Mouse (Mus musculus): ENCODE data around the gene Cdrt4. TPM values are rescaled to one million over a fixed set of nuclear protein-coding genes. Genes with fewer than 3 reads are reported as not detected.

The Cdrt4 gene
- polyA plus RNA-seq, 1 experiment, result not detected

- 75% methylated on average over 2 of the region's 2 CpGs for WGBS
- Histone ChIP-seq H3K4me1 (replicated peaks; ENCODE audit: control insufficient read depth, insufficient read depth, low read length) (no peaks in the 10 kb centered on the region), H3K4me3 (ENCODE audit: control insufficient read depth, insufficient read depth, low read length) (no peak overlapping the region), H3K36me3 (ENCODE audit: control insufficient read depth, insufficient read depth, low read length) (no peaks in the 10 kb centered on the region), H3K27me3 (ENCODE audit: control insufficient read depth, insufficient read depth, low read length) (no peaks in the 10 kb centered on the region), H3K27ac (ENCODE audit: control insufficient read depth, insufficient read depth, low read length) (no peak overlapping the region)
- TF ChIP-seq CTCF (IDR thresholded peaks at IDR 0.05; ENCODE audit: borderline replicate concordance, control insufficient read depth, extremely low read depth, insufficient read depth, low read length, poor library complexity), result no peak
- no peak for TF ChIP-seq POLR2A (IDR thresholded peaks at IDR 0.05; ENCODE audit: control insufficient read depth, extremely low read depth, insufficient read depth, low read length, poor library complexity)
- no peak for DNase-seq
Observed at GRCm38 (mm10) chr11:63024136-63024535, 73.1 kb downstream of the Cdrt4 start.

GRCm38 (mm10) chr11:63025476-63025875 is 74.5 kb downstream of the Cdrt4 start:
- DNase-seq, result no peak
- H3K4me1 ChIP-seq (replicated peaks; ENCODE audit: control insufficient read depth, insufficient read depth, low read length), result no peaks in the 10 kb centered on the region
- no peak overlapping the region for H3K4me3 ChIP-seq (ENCODE audit: control insufficient read depth, insufficient read depth, low read length)
- no peaks in the 10 kb centered on the region for H3K27me3 ChIP-seq (ENCODE audit: control insufficient read depth, insufficient read depth, low read length)
- TF ChIP-seq CTCF (IDR thresholded peaks at IDR 0.05; ENCODE audit: borderline replicate concordance, control insufficient read depth, extremely low read depth, insufficient read depth, low read length, poor library complexity) (no peak), POLR2A (IDR thresholded peaks at IDR 0.05; ENCODE audit: control insufficient read depth, extremely low read depth, insufficient read depth, low read length, poor library complexity) (no peak)
- no peak overlapping the region for H3K27ac ChIP-seq (ENCODE audit: control insufficient read depth, insufficient read depth, low read length)
- no peaks in the 10 kb centered on the region for H3K36me3 ChIP-seq (ENCODE audit: control insufficient read depth, insufficient read depth, low read length)
- WGBS, result 93% methylated on average over 6 of the region's 6 CpGs

- WGBS, result 46% methylated on average over 9 of the region's 9 CpGs
- Histone ChIP-seq H3K4me1 (replicated peaks; ENCODE audit: control insufficient read depth, insufficient read depth, low read length) (no peaks in the 10 kb centered on the region), H3K27ac (ENCODE audit: control insufficient read depth, insufficient read depth, low read length) (no peak overlapping the region), H3K4me3 (ENCODE audit: control insufficient read depth, insufficient read depth, low read length) (no peak overlapping the region), H3K36me3 (ENCODE audit: control insufficient read depth, insufficient read depth, low read length) (no peaks in the 10 kb centered on the region), H3K27me3 (ENCODE audit: control insufficient read depth, insufficient read depth, low read length) (no peaks in the 10 kb centered on the region)
- DNase-seq, result no peak
- TF ChIP-seq CTCF (IDR thresholded peaks at IDR 0.05; ENCODE audit: borderline replicate concordance, control insufficient read depth, extremely low read depth, insufficient read depth, low read length, poor library complexity) (no peak), POLR2A (IDR thresholded peaks at IDR 0.05; ENCODE audit: control insufficient read depth, extremely low read depth, insufficient read depth, low read length, poor library complexity) (no peak)
Observed at GRCm38 (mm10) chr11:63026651-63027141, 75.7 kb downstream of the Cdrt4 start.

GRCm38 (mm10) chr11:63028131-63028530 is 77.1 kb downstream of the Cdrt4 start:
- no peaks in the 10 kb centered on the region for H3K36me3 ChIP-seq (ENCODE audit: control insufficient read depth, insufficient read depth, low read length)
- no peaks in the 10 kb centered on the region for H3K4me1 ChIP-seq (replicated peaks; ENCODE audit: control insufficient read depth, insufficient read depth, low read length)
- TF ChIP-seq CTCF (IDR thresholded peaks at IDR 0.05; ENCODE audit: borderline replicate concordance, control insufficient read depth, extremely low read depth, insufficient read depth, low read length, poor library complexity) (no peak), POLR2A (IDR thresholded peaks at IDR 0.05; ENCODE audit: control insufficient read depth, extremely low read depth, insufficient read depth, low read length, poor library complexity) (no peak)
- H3K27me3 ChIP-seq (ENCODE audit: control insufficient read depth, insufficient read depth, low read length), result no peaks in the 10 kb centered on the region
- 95% methylated on average over 3 of the region's 3 CpGs for WGBS
- DNase-seq, result no peak
- H3K27ac ChIP-seq (ENCODE audit: control insufficient read depth, insufficient read depth, low read length), result no peak overlapping the region
- no peak overlapping the region for H3K4me3 ChIP-seq (ENCODE audit: control insufficient read depth, insufficient read depth, low read length)

GRCm38 (mm10) chr11:63029148-63029714 is 78.2 kb downstream of the Cdrt4 start:
- no peak for TF ChIP-seq POLR2A (IDR thresholded peaks at IDR 0.05; ENCODE audit: control insufficient read depth, extremely low read depth, insufficient read depth, low read length, poor library complexity)
- TF ChIP-seq CTCF (IDR thresholded peaks at IDR 0.05; ENCODE audit: borderline replicate concordance, control insufficient read depth, extremely low read depth, insufficient read depth, low read length, poor library complexity), result no peak
- Histone ChIP-seq H3K27me3 (ENCODE audit: control insufficient read depth, insufficient read depth, low read length) (no peaks in the 10 kb centered on the region), H3K27ac (ENCODE audit: control insufficient read depth, insufficient read depth, low read length) (no peak overlapping the region), H3K36me3 (ENCODE audit: control insufficient read depth, insufficient read depth, low read length) (no peaks in the 10 kb centered on the region), H3K4me3 (ENCODE audit: control insufficient read depth, insufficient read depth, low read length) (no peak overlapping the region), H3K4me1 (replicated peaks; ENCODE audit: control insufficient read depth, insufficient read depth, low read length) (no peaks in the 10 kb centered on the region)
- WGBS, result 75% methylated on average over 4 of the region's 4 CpGs
- no peak for DNase-seq

- no peaks in the 10 kb centered on the region for H3K4me1 ChIP-seq (replicated peaks; ENCODE audit: control insufficient read depth, insufficient read depth, low read length)
- no peak overlapping the region for H3K4me3 ChIP-seq (ENCODE audit: control insufficient read depth, insufficient read depth, low read length)
- 90% methylated on average over 6 of the region's 6 CpGs for WGBS
- no peak overlapping the region for H3K27ac ChIP-seq (ENCODE audit: control insufficient read depth, insufficient read depth, low read length)
- TF ChIP-seq POLR2A (IDR thresholded peaks at IDR 0.05; ENCODE audit: control insufficient read depth, extremely low read depth, insufficient read depth, low read length, poor library complexity) (no peak), CTCF (IDR thresholded peaks at IDR 0.05; ENCODE audit: borderline replicate concordance, control insufficient read depth, extremely low read depth, insufficient read depth, low read length, poor library complexity) (no peak)
- no peak for DNase-seq
- no peaks in the 10 kb centered on the region for H3K27me3 ChIP-seq (ENCODE audit: control insufficient read depth, insufficient read depth, low read length)
- H3K36me3 ChIP-seq (ENCODE audit: control insufficient read depth, insufficient read depth, low read length), result no peaks in the 10 kb centered on the region
Observed at GRCm38 (mm10) chr11:63029721-63030120, 78.7 kb downstream of the Cdrt4 start.

Data from thymus, adult 2 months (tissue).